Mouse (Mus musculus) fibroblast of lung, adult 2 months (primary cell): ENCODE measurements around the gene Hpn.

ENCODE experiments used
- DNase-seq: peaks from one replicate; pipeline ENCODE4 v3.0.0-alpha.2; 2011; ENCODE audit warnings: low read depth

Hpn gene

GRCm38 (mm10) chr7:31081106-31081505 is 34.0 kb downstream of the Hpn start:
- no peak for DNase-seq

DNA sequence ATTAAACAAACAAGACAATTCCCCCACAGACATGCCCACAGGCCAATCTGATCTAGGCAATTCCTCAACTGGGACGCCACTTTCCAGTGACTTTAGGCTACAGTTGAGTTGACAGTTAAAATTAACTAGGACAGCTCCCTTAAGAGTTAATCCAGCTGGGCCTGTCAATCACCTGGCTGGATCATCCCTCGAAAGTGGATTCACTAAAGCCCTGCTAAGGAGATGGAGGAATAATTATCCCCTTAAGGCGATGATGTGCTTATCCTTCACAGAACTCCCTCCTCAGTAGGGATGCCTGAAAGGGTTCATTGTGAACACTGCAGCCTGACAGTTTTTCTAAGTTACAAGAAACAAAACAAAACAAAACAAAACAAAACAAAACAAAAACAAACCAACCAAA is 34.5 kb downstream of the Hpn start:
- no peak for DNase-seq

- no peak for DNase-seq
Observed at GRCm38 (mm10) chr7:31079670-31080069, 35.4 kb downstream of the Hpn start.

DNA sequence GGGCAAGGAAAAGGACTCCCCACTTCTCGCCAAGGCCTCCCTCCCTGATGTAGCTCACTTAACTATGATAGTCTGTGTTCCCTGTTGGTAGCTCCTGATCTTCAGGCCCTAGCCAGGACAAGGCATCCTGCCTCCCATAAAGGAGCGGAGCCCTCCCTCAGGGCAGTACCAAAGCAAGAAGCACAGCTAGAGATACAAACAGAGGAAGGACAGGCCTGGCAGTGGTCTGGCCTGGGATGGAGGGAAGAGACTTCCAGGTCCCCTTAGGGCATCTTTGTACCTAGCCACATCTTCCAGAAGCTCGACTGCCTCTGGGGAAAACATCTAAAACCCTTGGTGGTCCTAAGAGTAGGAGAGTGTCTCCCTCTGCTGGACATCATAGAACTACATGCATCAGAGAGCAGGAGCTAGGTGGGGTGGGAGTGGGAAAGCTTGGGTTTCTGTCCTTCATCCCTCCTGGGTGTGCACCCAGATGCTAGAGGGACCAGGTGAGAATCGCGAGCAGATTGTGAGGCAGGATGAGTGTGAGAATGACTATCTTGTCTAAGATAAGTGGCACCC is 37.1 kb downstream of the Hpn start:
- DNase-seq, result no peak

DNA sequence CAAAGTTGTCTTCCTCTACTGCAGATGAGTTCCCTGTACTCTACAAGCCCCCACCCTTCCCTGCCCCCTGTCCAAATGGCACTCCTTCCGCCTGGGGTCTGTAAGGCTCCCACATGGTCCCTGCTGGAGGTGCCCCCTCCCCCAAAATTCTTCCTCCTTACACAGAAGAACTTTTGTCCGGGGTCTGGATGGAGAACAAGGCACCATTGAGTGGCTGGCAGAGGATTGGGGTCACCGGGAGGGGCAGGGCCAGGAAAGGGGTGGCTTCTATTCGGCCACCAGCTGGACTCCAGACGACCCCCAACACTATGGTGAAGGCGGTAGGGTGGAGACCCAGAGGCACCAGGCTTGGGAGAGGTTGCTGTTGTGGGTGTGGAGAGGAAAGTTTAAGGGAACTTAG is 37.6 kb downstream of the Hpn start:
- DNase-seq, result no peak

DNA sequence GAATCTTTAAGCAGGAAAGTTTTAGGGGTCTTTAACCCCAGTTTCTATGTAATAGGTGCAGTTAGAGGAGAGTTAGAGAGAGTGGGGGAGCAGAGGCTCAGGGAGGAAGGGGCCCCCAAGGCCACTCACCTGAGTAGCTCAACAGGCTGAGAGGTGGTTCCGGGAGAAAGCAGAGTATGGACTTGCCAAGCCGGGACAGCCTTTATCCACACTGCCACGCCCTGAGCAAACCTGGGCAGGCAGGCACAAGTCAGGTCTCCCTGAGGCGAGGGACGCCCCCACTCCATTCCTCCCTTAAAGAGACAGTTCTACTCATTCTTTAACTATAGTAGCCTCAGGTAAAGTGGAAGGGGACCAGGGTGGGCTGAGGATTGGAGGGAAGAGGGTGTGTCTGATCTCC is 38.6 kb downstream of the Hpn start, which contains the start of gene Fxyd3:
Fxyd3 (minus strand) TSS at position 213 of the 400 bp plus-strand sequence.
- DNase-seq, result no peak

DNA sequence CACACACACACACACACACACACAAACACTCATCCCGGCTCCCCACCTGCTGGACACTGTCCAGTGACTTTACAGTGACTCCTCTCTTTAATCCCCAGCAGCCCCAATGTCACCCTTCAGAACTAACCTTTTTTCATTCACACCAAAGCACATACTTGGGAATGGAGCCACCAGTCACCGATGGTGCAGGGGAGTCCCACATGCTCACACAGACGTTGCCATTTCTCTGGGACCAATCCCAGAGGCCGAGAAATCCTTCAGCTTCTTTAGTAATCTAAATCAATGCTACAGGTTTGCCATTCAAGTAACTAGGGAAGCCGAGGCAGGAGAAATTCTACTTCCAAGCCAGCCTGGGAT is 40.4 kb downstream of the Hpn start:
- DNase-seq, result no peak

DNA sequence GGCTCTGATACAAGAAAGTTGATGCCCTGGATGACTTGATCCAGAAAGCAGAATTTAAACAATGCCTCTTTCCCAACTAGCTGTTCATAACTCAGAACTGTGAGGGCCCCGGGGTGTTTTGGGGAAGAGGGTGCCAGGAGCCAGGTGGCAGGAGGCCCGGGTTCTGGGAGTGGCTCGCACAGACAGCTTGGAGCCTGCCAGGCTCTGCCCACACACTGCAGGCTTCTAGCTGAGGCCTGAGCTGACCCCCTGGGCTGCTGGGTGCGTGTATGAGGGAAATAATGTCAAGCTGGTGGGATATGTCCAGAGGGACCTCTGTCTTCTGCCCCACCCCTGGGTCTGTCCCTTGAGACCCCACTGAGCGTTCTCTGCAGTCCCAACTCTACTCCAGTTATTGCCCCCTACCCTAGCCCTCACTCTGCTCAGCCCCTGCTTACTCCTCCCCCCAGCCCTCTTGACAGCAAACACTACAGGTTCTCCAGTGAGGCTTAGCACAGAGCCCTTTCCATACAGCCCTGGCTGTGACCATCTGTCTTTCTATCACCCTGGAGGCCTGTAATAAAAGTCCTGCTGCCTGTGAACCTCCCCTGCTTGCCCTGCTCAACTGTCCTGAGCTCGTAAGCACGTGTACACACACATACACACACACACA is 40.9 kb downstream of the Hpn start:
- DNase-seq, result peak; percentile 69

DNA sequence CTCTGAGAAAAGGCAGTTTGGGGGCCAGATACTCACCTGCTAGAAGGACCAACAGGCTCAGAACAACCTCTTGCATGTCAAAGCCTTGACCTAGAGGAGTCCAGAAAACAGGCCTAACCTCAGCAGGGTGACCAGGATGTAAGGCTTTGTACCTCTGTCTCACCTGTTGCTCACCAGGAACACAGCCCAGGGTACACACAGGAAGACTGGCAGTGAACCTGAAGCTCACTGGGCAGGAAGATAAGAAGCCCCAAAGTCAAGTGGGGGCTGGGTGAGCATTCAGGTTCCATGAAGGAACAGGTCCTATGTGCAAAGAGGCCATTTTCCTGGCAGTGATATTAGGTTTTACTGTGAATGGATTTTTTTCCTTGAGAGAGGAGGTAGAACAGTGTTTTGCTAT is 41.5 kb downstream of the Hpn start:
- no peak for DNase-seq

- DNase-seq, result no peak
Observed at GRCm38 (mm10) chr7:31072326-31072725, 42.8 kb downstream of the Hpn start.

DNA sequence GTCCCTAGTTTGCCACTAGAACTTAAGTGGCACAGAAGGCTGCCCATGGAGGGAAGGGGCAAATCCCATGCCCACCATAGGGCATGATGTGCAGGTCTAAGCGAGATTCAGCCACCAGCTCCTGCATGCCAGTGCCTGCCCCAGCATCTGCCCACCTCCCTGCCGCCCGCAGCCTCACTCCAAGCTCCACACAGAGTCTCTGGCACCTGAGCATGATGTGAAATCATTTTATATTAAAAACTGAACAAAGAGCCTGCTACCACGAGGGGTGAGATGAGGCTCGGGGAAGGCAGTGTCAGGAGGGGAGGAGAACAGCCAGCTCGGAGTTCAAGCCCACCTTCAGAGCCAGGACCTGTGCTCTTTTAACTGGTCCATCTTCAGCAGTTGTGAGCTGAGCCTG is 44.8 kb downstream of the Hpn start:
- no peak for DNase-seq

- no peak for DNase-seq
Observed at GRCm38 (mm10) chr7:31069491-31069890, 45.6 kb downstream of the Hpn start.

DNA sequence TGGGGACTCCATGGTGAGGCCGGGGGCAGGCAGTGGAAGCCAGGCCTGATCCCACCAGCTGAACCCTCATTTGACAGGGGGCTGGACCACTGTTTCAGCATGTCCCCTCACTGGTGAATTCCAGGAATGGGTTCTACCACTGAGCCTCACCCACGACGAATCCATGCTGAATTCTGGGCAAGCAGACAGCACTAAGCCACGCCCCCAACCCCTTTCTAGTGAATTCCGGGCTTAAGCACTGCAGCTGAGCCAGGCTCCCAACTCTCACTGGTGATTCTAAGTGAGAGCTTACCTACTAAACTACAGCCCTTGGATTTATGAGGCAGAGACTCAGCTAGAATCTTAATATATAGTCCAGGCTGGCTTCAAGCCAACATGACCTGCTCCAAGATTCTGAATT is 47.3 kb downstream of the Hpn start:
- no peak for DNase-seq

DNA sequence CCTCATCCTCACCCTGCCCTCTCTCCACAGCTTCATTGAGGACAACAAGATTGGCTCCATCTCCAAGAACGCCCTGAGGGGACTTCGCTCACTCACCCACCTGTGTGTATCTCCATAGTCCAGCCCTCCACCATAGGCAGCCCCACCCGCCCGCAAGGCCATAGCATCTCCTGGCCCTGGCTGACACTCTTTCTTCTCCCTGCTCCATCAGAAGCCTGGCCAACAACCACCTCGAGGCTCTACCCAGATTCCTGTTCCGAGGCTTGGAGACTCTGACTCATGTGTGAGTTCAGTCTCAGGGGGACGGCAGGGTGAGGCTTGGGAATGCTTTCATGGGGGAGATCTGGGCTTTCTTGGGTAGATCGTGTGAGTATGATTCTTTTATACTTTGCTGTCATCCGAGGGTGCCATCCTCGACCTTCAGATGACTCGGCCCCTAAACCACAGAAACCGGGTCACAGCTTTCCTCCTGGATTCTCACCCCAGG is 52.0 kb downstream of the Hpn start:
- no peak for DNase-seq

GRCm38 (mm10) chr7:31060621-31061010 is 54.5 kb downstream of the Hpn start:
- no peak for DNase-seq

DNA sequence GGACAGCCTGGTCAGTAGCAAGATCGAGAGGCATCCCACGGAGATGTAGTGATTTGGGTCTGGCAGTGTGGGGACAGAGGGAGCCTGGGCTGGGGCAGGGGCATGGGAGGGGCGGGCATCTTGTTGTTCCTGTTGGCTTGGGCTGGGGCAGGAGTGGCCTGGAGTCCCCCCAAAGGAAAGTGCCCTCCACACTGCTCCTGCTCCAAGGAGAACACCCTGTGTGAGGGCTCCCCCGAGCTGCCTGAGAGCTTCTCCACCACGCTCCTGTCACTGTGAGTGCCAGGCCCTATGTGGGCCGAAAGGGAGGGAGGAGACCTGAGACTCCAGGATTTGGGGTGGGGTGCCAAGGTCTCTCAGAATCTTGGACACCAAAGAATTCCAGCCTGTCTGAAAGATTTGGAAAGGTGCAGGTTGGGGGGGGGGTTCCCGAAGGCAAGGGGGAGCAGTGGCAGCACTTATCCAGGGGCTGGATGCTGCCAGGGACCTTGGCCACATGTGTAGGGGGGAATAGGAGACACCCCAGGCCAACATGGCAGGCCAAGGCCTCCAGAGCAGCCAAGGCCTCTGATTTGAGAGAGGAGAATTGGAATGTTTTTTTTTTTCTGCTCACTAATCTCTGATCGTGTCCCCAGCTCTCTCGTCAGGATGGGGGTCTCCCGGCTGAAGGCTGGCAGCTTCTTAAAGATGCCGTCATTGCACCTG is 55.0 kb downstream of the Hpn start:
- no peak for DNase-seq

- DNase-seq, result peak; percentile 77
Observed at GRCm38 (mm10) chr7:31059108-31059507, 56.0 kb downstream of the Hpn start, which contains the start of gene Lgi4. Gene Lgi4 (plus strand): TSS chr7:31059342.

DNA sequence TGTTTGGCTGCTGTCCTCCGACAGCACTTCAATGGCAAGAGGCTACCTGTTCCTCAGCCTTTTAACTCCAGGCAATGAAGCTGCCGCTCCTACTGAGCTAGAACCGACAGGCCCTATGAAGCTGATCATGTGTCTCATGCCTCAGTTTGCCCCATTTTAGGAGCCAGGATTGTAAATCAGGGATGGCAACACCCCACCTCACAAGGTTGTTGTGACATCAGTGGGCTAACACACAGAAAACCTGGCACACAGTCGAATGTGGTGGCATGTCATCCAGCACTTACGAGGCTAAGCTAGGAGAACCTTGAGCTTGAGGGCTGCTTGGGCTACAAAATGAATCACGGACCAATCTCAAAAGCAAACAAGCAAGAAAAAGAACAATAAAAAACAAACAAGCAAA is 56.9 kb downstream of the Hpn start:
- no peak for DNase-seq

DNA sequence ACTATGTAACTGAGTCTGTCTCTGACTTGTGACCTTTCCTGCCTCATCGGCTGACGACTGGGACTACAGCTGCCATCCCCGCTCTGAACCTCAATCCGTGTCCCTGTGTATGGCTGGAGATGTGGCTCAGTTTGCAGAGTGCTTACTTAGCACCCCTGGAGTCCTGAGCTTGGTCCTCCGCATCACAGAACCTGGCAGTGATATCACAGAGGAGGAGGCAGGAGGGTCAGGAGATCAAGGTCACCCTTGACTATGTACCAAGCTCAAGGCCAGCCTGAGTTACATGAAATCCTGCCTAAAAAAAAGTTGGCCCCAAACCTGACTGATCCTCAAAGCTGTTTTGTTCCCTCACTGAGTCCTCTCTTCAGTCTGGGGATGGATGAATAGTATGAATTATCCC is 57.4 kb downstream of the Hpn start:
- no peak for DNase-seq

DNA sequence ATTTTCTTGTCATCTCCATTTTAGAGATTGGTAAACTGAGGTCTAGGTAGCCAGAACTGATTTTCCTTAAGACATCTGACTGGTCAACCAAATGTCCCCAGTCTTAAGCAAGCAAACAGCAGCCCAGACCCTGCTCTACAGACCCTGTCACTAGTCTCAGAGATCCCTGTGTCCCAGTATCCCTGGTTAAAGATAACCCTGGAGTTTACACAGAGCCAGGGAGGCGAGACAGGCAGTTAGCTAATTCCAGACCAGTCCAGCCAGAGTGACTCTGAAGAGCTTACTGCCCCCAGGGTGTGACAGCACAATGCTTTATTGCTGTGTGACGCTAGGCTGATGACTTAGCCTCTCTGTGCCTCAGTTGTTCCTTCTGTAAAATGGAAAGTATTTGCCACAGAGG is 58.0 kb downstream of the Hpn start, which contains the start of gene Fxyd1:
Fxyd1 (minus strand) TSS at position 129 of the 400 bp plus-strand sequence.
- no peak for DNase-seq

- no peak for DNase-seq
Observed at GRCm38 (mm10) chr7:31056448-31056847, 58.6 kb downstream of the Hpn start.

- DNase-seq, result no peak
Observed at GRCm38 (mm10) chr7:31055883-31056282, 59.2 kb downstream of the Hpn start.

DNA sequence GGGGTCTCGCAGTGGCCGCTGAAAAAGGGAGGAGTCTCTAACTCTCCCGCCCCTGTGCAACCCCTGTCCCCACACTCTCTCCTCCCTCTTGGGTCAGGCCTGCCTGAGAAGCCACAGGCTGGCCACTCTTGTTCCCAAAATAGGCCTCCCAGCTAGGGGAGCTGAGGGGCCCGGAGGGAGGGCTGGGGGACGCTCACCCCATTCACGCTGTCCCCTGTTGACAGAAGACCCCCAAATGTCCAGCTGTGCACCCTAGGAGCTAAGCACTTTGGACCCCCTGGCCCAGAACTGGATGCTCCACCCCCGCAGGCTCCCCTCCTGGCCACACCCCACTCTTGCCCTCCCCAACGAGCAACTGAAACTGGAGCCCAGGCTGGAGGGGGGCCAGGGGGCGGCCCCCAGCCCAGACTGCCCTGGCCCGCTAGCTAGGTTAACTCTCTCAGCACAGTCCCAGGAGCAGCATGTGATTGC is 59.7 kb downstream of the Hpn start:
- DNase-seq, result no peak
